Mouse (Mus musculus) olfactory bulb, adult 2 months (tissue): ENCODE measurements around the gene Clca3b.

Source experiments
- CTCF ChIP-seq: fragments of 200-500 bp; IDR thresholded peaks from 2 replicates; pipeline ENCODE4 v1.5.1; 2012; ENCODE audit warnings: low read depth, mild to moderate bottlenecking, low read length, moderate library complexity; ENCODE audit not compliant: insufficient read depth
- POLR2A ChIP-seq: fragments of 200-500 bp; IDR thresholded peaks from 2 replicates; pipeline ENCODE4 v1.6.1; 2012; ENCODE audit warnings: mild to moderate bottlenecking, low read depth, low read length, moderate library complexity; ENCODE audit not compliant: insufficient read depth

GRCm38 (mm10) chr3:144801861-144802260, 47.3 kb downstream of the Clca3b start:
- no peak for TF ChIP-seq CTCF
- TF ChIP-seq POLR2A = no peak
